Mouse (Mus musculus): ENCODE results near the gene Tulp3. TPM values are rescaled to one million over a fixed set of nuclear protein-coding genes. Genes with fewer than 3 reads are reported as not detected.
"Not testable (repeated sequence)": the region's sequence is repeated elsewhere in the genome, so short reads cannot be mapped to it uniquely, and the experiment has no call there.

Gene Tulp3
- total RNA-seq (2015; ENCODE audit: low replicate concordance) (0.38 and 0.42 TPM in 2 replicates), total RNA-seq (2017; ENCODE audit: low replicate concordance) (not detected in 2 replicates)

DNA sequence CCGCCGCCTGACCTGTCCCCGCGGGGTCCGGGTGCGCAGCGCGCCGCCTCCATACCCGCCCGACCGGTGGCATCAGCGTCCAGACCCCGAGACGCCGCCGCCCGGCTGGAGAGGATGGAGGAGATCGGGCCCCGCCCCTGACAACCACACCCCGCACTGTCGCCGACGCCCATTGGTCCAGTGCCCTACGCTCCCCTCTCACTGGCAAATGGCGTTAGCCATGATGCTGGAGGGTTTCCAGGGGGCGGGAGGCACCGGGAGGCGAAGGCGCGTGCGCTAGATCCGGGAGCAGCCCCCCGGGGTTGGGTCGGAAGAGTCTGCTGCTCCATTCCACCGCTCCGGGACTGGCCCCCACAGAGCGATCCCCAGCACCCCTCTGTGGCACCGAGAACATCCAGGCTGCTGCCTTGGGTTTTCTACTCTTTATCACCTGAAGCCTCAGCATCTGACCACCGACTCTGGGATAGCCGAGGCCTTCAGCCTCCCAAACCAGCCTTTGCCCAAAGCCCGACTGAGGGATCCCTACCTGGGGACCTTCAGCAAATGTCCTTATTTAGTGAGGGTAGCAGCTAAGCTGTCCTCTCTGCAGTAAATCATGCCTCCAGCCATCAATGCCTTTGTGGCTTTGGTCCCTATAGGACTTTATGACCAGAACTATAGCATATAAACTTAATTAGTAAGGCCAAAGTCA is at the start of gene Tulp3:
Tulp3 (minus strand) TSS at position 126 of the 691 bp plus-strand sequence.
- ATAC-seq (replicated peaks; ENCODE audit: low FRiP score, poor library complexity, severe bottlenecking) = peak; percentile 99

DNA sequence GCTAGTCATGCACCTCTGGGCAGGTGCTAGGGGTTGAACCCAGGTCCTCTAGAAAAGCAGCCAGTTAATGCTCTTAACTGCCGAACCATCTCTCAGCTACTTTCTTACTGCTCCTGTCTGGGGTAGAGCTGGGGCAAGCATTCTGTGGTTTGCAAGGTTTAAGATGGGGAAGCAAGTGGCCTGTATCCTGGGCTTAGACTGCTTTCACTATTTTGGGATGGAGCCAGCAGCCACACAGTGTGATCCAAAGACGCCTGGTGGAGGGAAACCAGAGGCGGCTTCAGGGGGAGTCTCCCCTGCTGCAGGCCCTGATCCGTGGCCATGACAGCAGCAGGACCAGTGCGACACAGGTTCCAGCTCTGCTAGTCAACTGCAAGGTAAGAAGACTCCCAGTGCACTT is 49.1 kb upstream of the Tulp3 start:
- no peak for ATAC-seq (replicated peaks; ENCODE audit: low FRiP score, poor library complexity, severe bottlenecking)

DNA sequence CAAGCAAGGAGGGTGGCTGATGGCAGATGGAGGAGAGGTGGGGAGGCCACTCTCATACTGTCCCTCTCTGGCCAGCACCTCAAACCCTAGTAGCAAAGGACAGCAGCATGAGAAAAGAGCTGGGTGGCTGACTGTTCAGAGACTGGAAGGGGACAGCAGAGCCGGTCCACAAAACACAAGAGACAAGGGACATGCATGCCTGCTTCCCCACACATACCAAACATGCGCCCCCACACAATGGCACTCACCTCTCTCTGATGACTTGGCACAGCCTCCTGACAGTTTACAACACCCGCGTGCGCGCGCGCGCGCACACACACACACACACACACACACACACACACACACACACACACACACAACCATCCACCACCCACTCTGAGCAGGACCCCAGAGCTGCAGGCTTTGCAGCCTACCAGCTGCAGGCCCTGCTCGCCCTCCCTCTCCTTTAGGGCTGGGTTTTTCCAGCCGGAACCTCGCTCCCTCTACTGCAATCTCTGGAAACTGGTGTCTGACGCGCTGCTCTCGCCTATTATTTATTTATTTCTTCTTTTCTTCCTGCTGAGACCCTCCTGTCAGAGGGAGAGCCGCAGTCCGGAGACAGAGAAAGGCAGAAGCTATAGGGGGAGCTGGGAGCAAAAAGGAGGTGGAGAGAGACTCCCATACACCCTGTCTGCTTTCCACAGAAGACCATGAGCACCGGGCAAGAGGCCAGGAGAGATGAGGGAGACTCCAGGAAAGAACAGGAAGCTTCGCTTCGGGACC is 44.0 kb upstream of the Tulp3 start:
- no peak for ATAC-seq (replicated peaks; ENCODE audit: low FRiP score, poor library complexity, severe bottlenecking)

DNA sequence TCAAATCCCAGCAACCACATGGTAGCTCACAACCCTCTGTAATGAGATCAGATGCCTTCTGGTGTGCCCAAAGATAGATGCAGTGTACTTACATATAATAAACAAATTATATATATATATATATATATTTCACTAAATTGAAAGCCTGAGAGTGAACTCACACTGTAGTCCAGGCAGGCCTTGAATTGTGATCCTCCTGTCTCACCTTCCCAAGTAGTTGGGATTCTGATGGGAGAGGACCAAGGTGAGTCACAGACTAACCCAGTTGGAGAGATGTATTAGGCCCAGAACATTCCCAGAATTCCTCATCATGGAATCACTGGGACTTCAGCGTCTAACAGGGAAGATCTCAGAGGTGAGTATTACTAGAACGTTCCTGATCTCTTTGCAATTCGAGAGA is 43.3 kb upstream of the Tulp3 start, which contains the start of gene Nrip2:
Nrip2 (plus strand) TSS at position 301 of the 400 bp plus-strand sequence.
- ATAC-seq (replicated peaks; ENCODE audit: low FRiP score, poor library complexity, severe bottlenecking) = no peak

DNA sequence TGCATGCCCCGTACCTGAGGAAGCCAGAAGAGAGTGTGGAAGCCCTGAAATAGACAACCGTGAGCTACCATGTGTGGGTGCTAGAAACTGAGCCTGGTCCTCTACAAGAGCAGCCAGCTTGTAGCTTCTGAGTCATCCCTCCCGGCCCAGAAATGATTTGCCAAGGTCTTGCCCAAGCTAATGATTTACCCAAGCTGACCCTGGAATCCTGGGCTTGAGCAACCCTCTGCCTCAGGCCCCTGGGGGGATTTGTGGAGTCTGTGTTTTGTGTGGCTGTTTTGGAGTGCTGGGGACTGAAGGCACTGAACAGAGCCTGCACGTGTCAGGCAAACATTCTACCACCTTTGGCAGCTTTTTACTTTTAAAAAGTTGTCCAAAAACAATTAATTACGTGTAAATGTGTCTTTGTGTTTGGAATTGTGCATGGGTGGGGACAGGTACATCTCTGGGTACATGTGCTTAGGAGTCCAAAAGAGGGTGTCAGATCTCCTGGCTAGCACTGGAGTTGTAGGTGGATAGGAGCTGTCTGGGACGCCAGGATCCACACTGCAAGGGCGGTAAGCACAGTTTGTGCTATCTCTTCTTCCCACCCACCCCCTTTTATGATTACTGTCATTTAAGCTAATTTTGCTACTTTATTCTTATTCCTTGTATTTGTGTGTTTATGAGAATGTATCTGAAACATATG is 42.1 kb upstream of the Tulp3 start:
- no peak for ATAC-seq (replicated peaks; ENCODE audit: low FRiP score, poor library complexity, severe bottlenecking)

DNA sequence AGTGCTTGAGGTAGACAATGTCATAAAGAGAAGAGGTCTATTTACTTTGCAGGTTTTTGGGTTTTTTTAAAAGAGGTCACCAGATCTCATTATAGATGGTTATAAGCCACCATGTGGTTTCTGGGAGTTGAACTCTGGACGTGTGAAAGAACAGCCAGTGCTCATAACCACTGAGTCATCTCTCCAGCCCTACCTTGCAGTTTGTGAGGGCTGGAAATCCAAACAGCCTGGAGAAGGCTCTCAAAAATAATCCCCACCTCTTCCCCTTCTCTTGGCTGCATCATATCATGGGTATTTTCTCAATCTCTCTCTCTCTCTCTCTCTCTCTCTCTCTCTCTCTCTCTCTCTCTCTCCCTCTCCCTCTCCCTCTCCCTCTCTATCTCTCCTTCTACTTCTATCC is 35.0 kb upstream of the Tulp3 start:
- no peak for ATAC-seq (replicated peaks; ENCODE audit: low FRiP score, poor library complexity, severe bottlenecking)

DNA sequence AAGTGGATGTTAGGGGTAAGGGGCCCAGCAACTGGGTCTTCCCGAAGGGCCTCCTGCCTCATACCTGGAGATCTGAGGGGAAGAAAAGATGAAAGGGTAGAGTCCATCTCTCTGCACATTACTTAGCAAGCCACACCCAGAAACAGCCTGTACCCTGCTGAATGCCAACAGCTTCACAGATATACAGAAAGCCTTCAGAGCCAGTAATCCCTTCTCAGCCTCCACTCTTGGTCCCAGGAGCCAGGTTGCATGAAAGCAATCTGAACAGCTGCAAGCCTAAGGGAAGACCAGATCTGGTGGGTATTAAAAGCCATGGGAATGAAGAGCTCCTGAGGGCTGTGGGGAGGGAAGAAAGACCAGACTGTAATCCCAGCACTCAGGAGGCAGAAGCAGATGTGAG is 33.5 kb upstream of the Tulp3 start:
- ATAC-seq (replicated peaks; ENCODE audit: low FRiP score, poor library complexity, severe bottlenecking) = no peak

DNA sequence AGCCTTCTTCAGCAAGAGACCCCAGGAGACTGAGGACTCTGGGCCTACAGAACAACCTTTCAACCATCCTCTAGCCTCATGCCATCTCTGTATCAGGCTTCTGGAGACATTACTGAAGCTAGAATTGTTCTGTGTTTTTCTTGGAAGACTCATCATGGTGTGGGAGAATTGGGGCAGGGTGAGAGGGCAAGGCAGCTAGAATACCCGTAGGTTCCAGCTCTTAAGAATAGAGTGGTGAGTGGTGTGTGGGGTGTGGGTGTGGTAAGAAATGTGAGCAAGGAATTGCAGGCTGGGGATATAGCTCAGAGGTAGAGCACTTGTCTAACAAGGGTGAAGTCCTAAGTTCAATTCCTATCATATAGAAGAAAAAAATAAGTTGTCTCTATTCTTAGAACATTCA is 29.4 kb upstream of the Tulp3 start:
- ATAC-seq (replicated peaks; ENCODE audit: low FRiP score, poor library complexity, severe bottlenecking) = no peak

DNA sequence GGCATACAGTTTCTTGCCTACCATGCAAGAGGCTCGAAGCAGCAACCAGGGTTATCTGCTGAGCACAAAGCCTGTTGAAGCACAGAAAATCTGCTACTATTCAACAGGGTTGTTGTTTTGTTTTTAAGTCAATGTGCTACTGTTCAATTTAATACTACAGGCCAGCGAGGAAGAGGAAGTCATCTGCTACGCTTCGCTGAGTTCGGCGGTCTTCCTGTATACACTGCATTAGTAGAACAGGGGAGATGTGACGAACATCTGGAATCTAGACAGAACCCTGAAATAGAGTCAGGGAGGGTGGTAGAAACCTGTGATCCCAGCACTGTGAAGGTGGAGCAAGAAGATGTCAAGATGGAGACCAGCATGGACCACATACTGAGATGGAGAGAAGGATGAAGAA is 28.1 kb upstream of the Tulp3 start:
- ATAC-seq (replicated peaks; ENCODE audit: low FRiP score, poor library complexity, severe bottlenecking) = no peak

DNA sequence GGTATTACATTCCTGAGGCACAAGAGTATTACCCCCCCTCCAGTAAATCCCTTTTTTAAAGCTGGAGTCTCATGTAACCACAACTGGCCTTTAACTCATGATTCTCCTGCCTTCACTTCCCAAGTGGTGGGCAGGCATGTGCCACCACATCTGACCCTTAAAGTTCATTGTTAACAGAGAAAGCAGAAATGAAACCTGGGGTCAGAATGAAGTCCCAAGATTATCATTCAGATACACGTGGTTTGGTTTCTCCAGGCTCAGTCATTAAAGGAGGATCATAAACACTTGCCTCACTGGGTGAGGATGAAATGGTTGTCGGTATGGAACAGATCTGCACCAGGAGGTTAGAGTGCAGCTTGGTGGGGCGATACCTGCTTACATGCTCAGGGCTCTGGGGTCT is 25.6 kb upstream of the Tulp3 start:
- ATAC-seq (replicated peaks; ENCODE audit: low FRiP score, poor library complexity, severe bottlenecking) = no peak

DNA sequence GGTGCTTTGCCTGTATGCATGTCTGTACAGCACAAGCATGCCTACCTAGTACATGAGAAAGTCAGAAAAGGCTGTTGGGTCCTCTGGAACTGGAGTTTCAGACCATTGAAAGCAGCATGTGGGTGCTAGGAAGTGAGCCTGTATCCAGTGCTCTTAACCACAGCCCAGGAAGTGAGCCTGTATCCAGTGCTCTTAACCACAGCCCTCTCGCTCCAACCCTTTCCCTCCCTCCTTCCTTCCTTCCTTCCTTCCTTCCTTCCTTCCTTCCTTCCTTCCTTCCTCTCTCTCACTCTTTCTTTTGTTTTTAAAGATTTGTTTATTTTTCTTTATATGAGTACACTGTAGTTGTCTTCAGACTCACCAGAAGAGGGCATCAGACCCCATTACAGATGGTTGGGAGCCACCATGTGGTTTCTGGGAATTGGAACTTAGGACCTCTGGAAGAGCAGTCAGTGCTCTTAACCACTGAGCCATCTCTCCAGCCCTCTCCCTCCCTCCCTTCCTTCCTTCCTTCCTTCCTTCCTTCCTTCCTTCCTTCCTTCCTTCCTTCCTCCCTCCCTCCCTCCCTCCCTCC is 25.0 kb upstream of the Tulp3 start:
- ATAC-seq (replicated peaks; ENCODE audit: low FRiP score, poor library complexity, severe bottlenecking) = not testable (repeated sequence)

DNA sequence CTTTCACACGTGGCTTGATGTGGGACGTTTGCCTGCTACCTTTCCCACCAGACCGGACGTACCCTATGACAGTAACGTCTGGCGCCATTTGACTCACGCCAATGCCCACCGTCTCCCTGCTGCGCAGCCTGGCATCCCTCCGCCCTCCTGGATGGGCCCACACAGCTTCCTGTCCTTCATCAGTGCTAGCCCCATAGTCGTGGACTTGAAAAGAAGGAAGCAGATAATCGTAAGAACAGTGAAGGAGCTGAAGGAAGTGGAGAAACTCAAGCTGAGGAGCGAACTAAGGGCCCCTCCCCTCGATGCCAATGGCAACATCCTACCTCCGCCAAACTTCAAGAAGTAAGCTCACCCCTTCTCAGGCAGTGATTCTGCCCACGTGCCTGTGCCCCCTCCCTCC is 24.0 kb upstream of the Tulp3 start:
- no peak for ATAC-seq (replicated peaks; ENCODE audit: low FRiP score, poor library complexity, severe bottlenecking)

DNA sequence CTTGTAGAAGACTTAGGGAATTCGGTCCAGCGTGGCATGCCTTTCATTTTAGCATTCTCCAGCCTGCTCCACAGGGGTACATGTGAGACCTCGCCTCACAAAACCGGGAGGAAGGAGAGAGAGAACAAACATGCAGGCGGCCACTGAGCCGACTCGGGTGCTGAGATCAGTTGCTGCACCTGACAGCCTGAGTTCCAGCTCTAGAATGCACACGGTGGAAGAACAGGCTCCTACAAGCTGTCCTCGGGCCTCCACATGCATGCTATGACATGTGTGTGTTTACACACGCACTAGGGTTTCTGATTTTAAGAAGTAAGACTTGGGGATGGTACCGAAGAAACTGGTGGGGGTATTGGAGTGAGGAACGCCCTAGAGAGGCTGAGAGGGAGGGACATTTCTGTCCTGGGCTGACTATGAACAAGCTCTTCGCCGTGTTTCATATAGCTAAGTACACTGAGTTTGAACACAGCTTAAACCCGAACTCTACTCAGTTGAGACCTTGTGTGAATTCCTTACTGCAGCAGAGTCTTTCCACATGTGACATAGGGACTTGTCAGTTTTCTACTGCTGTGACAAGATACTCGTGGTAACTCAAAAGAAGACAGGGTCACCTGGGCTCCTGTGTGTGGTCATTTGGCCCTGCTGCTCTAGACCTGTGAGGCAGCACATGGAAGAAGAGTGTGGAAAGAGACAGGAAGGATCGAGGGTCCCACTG is 20.9 kb upstream of the Tulp3 start:
- no peak for ATAC-seq (replicated peaks; ENCODE audit: low FRiP score, poor library complexity, severe bottlenecking)

DNA sequence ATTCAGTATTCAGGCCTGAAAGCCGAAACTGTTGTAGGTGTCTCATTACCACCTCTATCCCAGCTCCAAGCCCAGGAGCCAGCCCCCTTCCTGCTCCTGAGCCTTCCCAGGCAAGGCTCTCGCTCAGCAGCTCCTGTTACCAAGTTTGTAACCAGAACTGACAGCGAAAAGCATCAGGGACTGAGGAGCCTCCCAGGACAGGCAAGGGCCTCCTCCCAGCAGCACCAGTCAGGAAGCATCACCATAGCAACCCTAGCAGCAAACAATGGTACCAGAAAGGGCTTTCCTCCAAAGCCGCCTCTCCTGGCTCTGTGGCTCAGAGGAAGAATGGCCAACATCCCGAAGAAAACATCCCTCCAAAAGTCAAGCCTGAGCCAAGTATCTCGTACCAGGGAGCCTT is 19.5 kb upstream of the Tulp3 start, which contains the start of the genes Tex52 and Gm44596:
Tex52 (plus strand) TSS at position 265 of the 400 bp plus-strand sequence.
Gm44596 (plus strand) TSS at position 312 of the 400 bp plus-strand sequence.
- ATAC-seq (replicated peaks; ENCODE audit: low FRiP score, poor library complexity, severe bottlenecking) = no peak

DNA sequence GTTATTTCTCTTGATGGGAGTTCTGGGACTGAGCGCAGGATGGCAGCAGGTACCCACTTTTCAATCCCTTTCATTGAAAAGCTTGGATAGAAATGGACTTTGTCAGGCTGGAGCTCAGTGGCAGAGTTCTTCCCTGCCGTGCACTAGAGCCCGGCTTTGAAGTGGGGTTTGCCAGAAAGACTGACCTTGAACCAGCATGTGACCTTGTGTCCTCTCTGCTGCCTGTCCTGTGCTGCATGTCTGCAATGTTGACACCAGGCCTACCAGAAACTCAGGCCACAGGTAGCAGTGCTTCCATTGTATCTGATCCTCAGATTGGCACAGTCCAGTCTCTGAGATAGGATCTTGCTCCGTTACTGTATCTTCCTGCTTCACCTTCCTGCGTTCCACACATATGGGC is 14.4 kb upstream of the Tulp3 start:
- ATAC-seq (replicated peaks; ENCODE audit: low FRiP score, poor library complexity, severe bottlenecking) = no peak

DNA sequence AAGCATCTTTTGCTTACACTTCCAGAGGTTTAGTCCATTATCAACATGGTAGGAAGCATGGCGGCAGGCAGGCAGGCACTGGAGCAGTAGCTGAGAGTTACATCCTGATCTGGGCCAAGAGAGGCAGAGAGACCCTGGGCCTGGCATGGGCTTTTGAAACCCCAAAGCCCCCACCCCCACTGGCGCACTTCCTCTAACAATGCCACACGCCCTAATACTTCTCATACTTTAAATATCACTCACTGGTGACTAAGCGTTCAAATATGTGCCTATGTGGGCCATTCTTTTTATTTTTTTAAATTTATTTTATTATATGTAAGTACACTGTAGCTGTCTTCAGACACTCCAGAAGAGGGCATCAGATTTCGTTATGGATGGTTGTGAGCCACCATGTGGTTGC is 10.8 kb upstream of the Tulp3 start:
- ATAC-seq (replicated peaks; ENCODE audit: low FRiP score, poor library complexity, severe bottlenecking) = no peak

DNA sequence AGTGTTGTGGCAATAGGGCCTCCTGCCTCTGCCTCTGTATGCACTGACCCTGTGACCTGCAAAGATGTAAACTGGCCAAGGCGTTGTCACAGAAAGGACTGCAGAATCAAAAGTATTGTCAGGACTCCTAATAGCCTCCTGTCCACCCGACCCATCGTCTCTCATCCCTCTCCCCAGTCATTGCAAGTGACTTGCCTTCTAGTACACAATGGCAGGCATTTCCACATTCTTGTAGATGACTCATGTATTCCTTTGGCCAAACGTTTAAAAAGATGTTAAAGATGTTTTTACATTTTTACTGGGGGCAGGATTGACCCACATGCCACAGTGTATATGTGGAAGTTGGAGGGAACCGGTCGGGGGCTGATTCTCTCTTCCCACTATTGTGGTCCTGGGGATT is 9.1 kb upstream of the Tulp3 start:
- no peak for ATAC-seq (replicated peaks; ENCODE audit: low FRiP score, poor library complexity, severe bottlenecking)

DNA sequence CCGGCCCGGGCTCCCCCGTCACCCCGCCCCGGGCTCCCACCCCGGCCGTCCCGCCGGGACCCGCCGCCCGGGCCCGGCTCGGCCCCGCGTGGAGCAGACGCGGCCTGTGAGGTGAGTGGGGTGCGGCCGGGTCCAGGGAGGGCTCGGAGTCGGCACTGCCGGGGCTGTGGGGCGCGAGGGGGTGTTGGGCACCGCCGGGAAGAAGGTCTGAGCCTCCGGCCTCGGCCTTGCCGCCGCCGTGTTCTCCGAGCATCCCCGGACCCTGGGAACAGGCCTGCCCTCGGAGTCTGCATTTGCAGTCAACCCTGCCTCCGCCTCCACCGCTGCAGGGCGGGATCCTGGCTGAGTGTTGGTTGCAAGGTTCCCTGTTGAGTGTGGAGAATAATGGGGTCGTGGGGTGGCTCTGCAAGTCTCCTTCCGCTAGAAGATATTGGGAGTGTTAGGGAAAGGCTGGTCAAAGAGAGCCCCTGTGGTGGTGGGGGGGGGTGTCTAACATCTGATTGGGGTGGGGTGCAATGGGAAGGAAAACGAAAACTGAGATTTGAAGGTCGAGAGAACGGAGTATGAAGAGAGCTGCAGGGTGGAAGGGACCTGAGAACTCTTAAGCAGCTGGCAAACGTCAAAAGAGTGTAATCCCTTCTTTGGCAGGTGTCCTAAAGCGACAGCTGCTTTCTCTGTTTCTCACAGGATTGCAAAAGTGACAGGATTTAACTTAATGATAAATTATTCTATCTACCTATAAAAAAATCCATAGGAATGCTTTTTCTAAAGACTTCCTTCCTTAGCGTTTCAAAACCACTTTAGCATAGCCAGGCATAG is 7.6 kb upstream of the Tulp3 start:
- ATAC-seq (replicated peaks; ENCODE audit: low FRiP score, poor library complexity, severe bottlenecking) = 0 out of 2 replicates have a peak, but pooled peaks have one; percentile 14

All from erythroblast, adult 5-6 weeks (primary cell).